8 mouse cellular contexts compared by ENCODE assay signal in the genomic region with DNA sequence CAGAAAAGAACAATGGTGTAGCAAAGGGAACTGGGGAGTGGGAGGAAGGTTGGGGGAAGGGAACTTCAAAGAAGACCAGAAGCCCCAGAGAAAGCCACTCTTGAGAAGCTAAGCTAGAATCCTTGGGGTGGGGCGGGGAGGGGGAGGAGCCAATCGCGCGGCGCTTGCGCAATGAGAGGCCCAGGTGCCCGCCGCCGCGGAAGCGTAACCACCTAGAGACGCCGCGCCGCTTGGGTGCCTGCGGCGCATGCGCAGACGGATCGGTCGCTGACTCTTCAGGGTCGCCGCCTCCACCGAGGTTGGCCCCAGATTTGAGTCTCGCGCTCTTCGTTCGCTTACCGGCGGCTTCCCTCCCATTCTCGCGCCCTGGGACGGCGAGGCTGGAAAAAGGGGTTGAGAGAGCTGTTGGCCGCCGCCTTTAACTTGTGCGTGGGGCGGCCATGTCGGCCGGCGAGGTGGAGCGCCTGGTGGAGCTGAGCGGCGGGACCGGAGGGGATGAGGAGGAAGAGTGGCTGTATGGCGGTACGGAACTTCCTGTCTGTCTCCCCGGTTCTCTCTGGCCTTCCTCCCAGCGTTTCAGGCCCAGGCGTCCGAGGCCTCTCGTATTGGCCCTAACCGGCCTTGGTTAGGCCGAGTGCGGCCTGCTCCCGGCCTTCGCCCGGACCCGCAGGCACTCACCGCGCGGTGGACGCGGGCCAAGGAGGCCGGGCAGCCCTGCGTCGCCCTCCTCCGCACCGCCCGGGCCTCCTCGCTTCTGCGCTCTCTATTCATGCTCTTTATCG. TPM values are rescaled to one million over a fixed set of nuclear protein-coding genes. Genes with fewer than 3 reads are reported as not detected.
DNase-seq lines count a peak whose midpoint lies in the region; ATAC-seq and TF ChIP-seq lines count a peak whose summit lies in the region.

A gene (plus strand): TSS at position 210 of the 782 bp plus-strand sequence.

- peak within 1 kb of the TSS; percentile 96 for H3K4me3 ChIP-seq in bone marrow macrophage, adult 2 months (ENCODE audit: insufficient read depth, low read length)
- peak within 1 kb of the TSS; percentile 96 for H3K4me3 ChIP-seq in embryonic fibroblast, embryonic 13.5 days (ENCODE audit: insufficient read depth, low read length)
- H3K4me3 ChIP-seq in heart, embryonic 10.5 days: peak within 1 kb of the TSS; percentile 95
- H3K4me3 ChIP-seq in kidney, embryonic 15.5 days (replicated peaks): peak within 1 kb of the TSS; percentile 72

- peaks cover 10% of the 10 kb centered on the region for H3K4me1 ChIP-seq in bone marrow macrophage, adult 2 months (ENCODE audit: control insufficient read depth, insufficient read depth, low read length)
- H3K4me1 ChIP-seq in embryonic fibroblast, embryonic 13.5 days (ENCODE audit: control insufficient read depth, insufficient read depth, low read length): peaks cover 6% of the 10 kb centered on the region
- peaks cover 29% of the 10 kb centered on the region for H3K4me1 ChIP-seq in heart, embryonic 10.5 days
- H3K4me1 ChIP-seq in kidney, embryonic 15.5 days: peaks cover 26% of the 10 kb centered on the region

- H3K9me3 ChIP-seq in heart, embryonic 10.5 days: no peaks in the 10 kb centered on the region
- H3K9me3 ChIP-seq in kidney, embryonic 15.5 days (replicated peaks): no peaks in the 10 kb centered on the region

- H3K9ac ChIP-seq in kidney, embryonic 15.5 days: peak within 1 kb of the TSS; percentile 85

- TF ChIP-seq POLR2A in bone marrow macrophage, adult 2 months (IDR thresholded peaks at IDR 0.05; ENCODE audit: borderline replicate concordance, low read depth, low read length): peak; percentile 2; the same call in 1 of the 2 replicates
- peak; percentile 77 for TF ChIP-seq POLR2A in embryonic fibroblast, embryonic 13.5 days (IDR thresholded peaks at IDR 0.05; ENCODE audit: low read depth, low read length)

- H3K27me3 ChIP-seq in heart, embryonic 10.5 days (ENCODE audit: insufficient read depth, poor library complexity, severe bottlenecking): no peaks in the 10 kb centered on the region
- no peaks in the 10 kb centered on the region for H3K27me3 ChIP-seq in kidney, embryonic 15.5 days

- ATAC-seq in kidney, embryonic 15.5 days (replicated peaks; ENCODE audit: low FRiP score): peak; percentile 90
- peak; percentile 60 for ATAC-seq in monocyte, adult 5-6 weeks (replicated peaks; ENCODE audit: insufficient number of reproducible peaks, low FRiP score, low TSS enrichment, poor library complexity, severe bottlenecking)

- H3K27ac ChIP-seq in bone marrow macrophage, adult 2 months (ENCODE audit: insufficient read depth, low read depth, low read length): peak within 1 kb of the TSS; percentile 83
- peak within 1 kb of the TSS; percentile 64 for H3K27ac ChIP-seq in embryonic fibroblast, embryonic 13.5 days (ENCODE audit: insufficient read depth, low read length)
- H3K27ac ChIP-seq in heart, embryonic 10.5 days: peak within 1 kb of the TSS; percentile 98
- H3K27ac ChIP-seq in kidney, embryonic 15.5 days: peak within 1 kb of the TSS; percentile 96

- H3K4me2 ChIP-seq in kidney, embryonic 15.5 days: peak within 1 kb of the TSS; percentile 63

- under 1% methylated on average over 73 of the region's 73 CpGs for WGBS in heart, embryonic 10.5 days
- under 1% methylated on average over 72 of the region's 73 CpGs for WGBS in kidney, embryonic 15.5 days

- H3K36me3 ChIP-seq in heart, embryonic 10.5 days: peaks cover 11% of the 10 kb centered on the region
- H3K36me3 ChIP-seq in kidney, embryonic 15.5 days: peaks cover 17% of the 10 kb centered on the region

- DNase-seq in A20 (ENCODE audit: low read depth, low spot score) (peak; percentile 98), liver (peak; percentile 98)
- peak; percentile 98 for DNase-seq in heart, embryonic 10.5 days (ENCODE audit: low spot score)
- peak; percentile 90 to 97 for DNase-seq in spleen, postnatal 4 days (ENCODE audit: low spot score in 2 of 2)

- no peak for TF ChIP-seq CTCF in bone marrow macrophage, adult 2 months (IDR thresholded peaks at IDR 0.05; ENCODE audit: low read depth, low read length)
- TF ChIP-seq CTCF in embryonic fibroblast, embryonic 13.5 days (IDR thresholded peaks at IDR 0.05; ENCODE audit: borderline replicate concordance, insufficient read depth, low read length): no peak

RNA-seq across cellular contexts. Expression of the gene that starts here (rescaled TPM):
- polyA plus RNA-seq in bone marrow macrophage, adult 2 months (2012; ENCODE audit: insufficient read depth, insufficient read length, missing spikeins): 58.5 and 63.2 TPM in 2 replicates
- 82.6 and 97.4 TPM in 2 replicates for polyA plus RNA-seq in embryonic fibroblast, embryonic 13.5 days (2011; ENCODE audit: insufficient read length, low read depth, missing spikeins)
- polyA plus RNA-seq in heart, embryonic 10.5 days (2016; fragmentation: Nextera tagmentation; extraction: Ambion mirVana): 80.7 and 93.9 TPM in 2 replicates
- 100 and 104 TPM in 2 replicates for polyA plus RNA-seq in kidney, embryonic 15.5 days (2015; fragmentation: Nextera tagmentation; extraction: Ambion mirVana)
- 113 to 232 TPM (median 161 TPM) in 3 replicates for total RNA-seq in monocyte, adult 5-6 weeks (2017)

Comparison
In these comparisons a context has a peak if more than half of its experiments do, and no peak if none do; other contexts are left out.
1. Peak in every context shown above with its lines: DNase-seq, ATAC-seq, H3K4me3 ChIP-seq and H3K27ac ChIP-seq.